Mouse (Mus musculus) cerebellum, postnatal 36 days (tissue): ENCODE data around the gene Ermard.

Source experiments
- DNase-seq, 2 experiments: peaks; one replicate each; pipeline ENCODE4 v3.0.0; 2021 to 2022; ENCODE audit warnings: mixed read lengths in 2 of 2

Ermard gene

GRCm38 (mm10) chr17:15129630-15130287 is 88.8 kb downstream of the Ermard start:
- no peak for DNase-seq

GRCm38 (mm10) chr17:15130288-15130656 is 89.3 kb downstream of the Ermard start:
- DNase-seq = no peak

GRCm38 (mm10) chr17:15134905-15135669 is 94.1 kb downstream of the Ermard start:
- no peak for DNase-seq

GRCm38 (mm10) chr17:15137443-15137842 is 96.4 kb downstream of the Ermard start:
- DNase-seq = peak in 1 of 2 experiments; percentile 3
